Mouse (Mus musculus) heart, postnatal 0 days (tissue): ENCODE results near the gene Def6. TPM values are rescaled to one million over a fixed set of nuclear protein-coding genes. Genes with fewer than 3 reads are reported as not detected.
A peak's percentile ranks its signal among the peaks of the same experiment; 100 is the strongest.
"Not testable (repeated sequence)": the region's sequence is repeated elsewhere in the genome, so short reads cannot be mapped to it uniquely, and the experiment has no call there.

Experiments used
- ATAC-seq: fragments of 200-750 bp; cut with Nextera tagmentation; 2 replicates; pipeline ENCODE4 v1.8.0; 2017; ENCODE audit warnings: low read depth, moderate number of reproducible peaks, moderate library complexity; ENCODE audit not compliant: insufficient read depth
- DNase-seq: peaks from one replicate; pipeline ENCODE4 v3.0.0-alpha.2; 2016; ENCODE audit warnings: low spot score
- H3K27ac ChIP-seq: fragments of 300-500 bp; sonication (generic); 2 replicates; pipeline ENCODE4 v1.5.1; 2014; ENCODE audit warnings: low read depth, mild to moderate bottlenecking
- H3K27me3 ChIP-seq: fragments of 300-500 bp; sonication (generic); 2 replicates; pipeline ENCODE4 v1.6.1; 2014; ENCODE audit warnings: low read length, mixed read lengths; ENCODE audit not compliant: control insufficient read depth, insufficient read depth
- H3K36me3 ChIP-seq: fragments of 300-500 bp; sonication (generic); replicated peaks from 2 replicates; pipeline ENCODE4 v1.6.1; 2014; ENCODE audit warnings: low read length, mixed read lengths; ENCODE audit not compliant: control insufficient read depth, insufficient read depth
- H3K4me1 ChIP-seq: fragments of 300-500 bp; sonication (generic); 2 replicates; pipeline ENCODE4 v1.6.1; 2014; ENCODE audit warnings: antibody characterized with exemption; ENCODE audit not compliant: control insufficient read depth, insufficient read depth
- H3K4me2 ChIP-seq: fragments of 300-500 bp; sonication (generic); 2 replicates; pipeline ENCODE4 v1.6.1; 2014; ENCODE audit warnings: low read depth, mild to moderate bottlenecking, low read length, moderate library complexity
- H3K4me3 ChIP-seq: fragments of 300-500 bp; sonication (generic); 2 replicates; pipeline ENCODE4 v1.5.1; 2014; ENCODE audit warnings: low read depth, low read length
- H3K9ac ChIP-seq: fragments of 300-500 bp; sonication (generic); replicated peaks from 2 replicates; pipeline ENCODE4 v1.6.1; 2014; ENCODE audit warnings: low read depth, low read length, mixed read lengths
- H3K9me3 ChIP-seq: fragments of 300-500 bp; sonication (generic); replicated peaks from 2 replicates; pipeline ENCODE4 v1.6.1; 2016; ENCODE audit warnings: low read length; ENCODE audit not compliant: control insufficient read depth
- CTCF ChIP-seq: IDR thresholded peaks from 2 replicates; pipeline ENCODE4 v1.5.1; 2016; ENCODE audit warnings: antibody characterized with exemption, control low read depth, low read depth
- EP300 ChIP-seq: IDR thresholded peaks from 2 replicates; pipeline ENCODE4 v1.6.1; 2016; ENCODE audit warnings: antibody characterized with exemption, low read depth
- WGBS: fragments of 180-500 bp; shearing (Covaris S2); extraction: QIAGEN DNeasy Blood & Tissue Kit; methylation state at CpG from one replicate; pipeline ENCODE4 v1.1.7; 2014; 5-methylcytosine and 5-hydroxymethylcytosine counted together
- polyA plus RNA-seq: library from polyadenylated mRNA; unstranded; fragments of >200 nt; fragmentation: Nextera tagmentation; extraction: Ambion mirVana; gene quantifications from 2 replicates; pipeline ENCODE4 v1.2.1, GENCODE M21; 2015
- total RNA-seq: library from RNA; depleted of rRNA; stranded (reverse); fragments of >200 nt; gene quantifications from 2 replicates; pipeline ENCODE4 v1.2.3, GENCODE M21; 2014; ENCODE audit warnings: low replicate concordance

Gene Def6
- total and polyA plus RNA-seq, 2 experiments from 2014 or later: 2.8 to 3.5 TPM

- H3K4me1 ChIP-seq: 0 out of 2 replicates have a peak, but pooled peaks cover under 1% of the 10 kb centered on the region
- peak overlapping the region; percentile 3; the same call in 1 of the 2 replicates for H3K4me3 ChIP-seq
- no peak for DNase-seq
- H3K9me3 ChIP-seq: no peaks in the 10 kb centered on the region
- ATAC-seq: peak; percentile 44; the same call in 1 of the 2 replicates
- 20% methylated on average over 23 of the region's 23 CpGs for WGBS
- no peak for TF ChIP-seq CTCF
- TF ChIP-seq EP300: no peak
- peak overlapping the region; percentile 72 for H3K27ac ChIP-seq
- H3K9ac ChIP-seq: no peak overlapping the region
- no peaks in the 10 kb centered on the region for H3K36me3 ChIP-seq
- H3K4me2 ChIP-seq: peak overlapping the region; percentile 29; the same call in 1 of the 2 replicates
- 0 out of 2 replicates have a peak, but pooled peaks cover 3% of the 10 kb centered on the region for H3K27me3 ChIP-seq
Measured at GRCm38 (mm10) chr17:28217721-28218649, 10.4 kb downstream of the Def6 start.

GRCm38 (mm10) chr17:28222463-28222862, 14.9 kb downstream of the Def6 start:
- ATAC-seq, H3K36me3 ChIP-seq, H3K9me3 ChIP-seq, H3K4me2 ChIP-seq, DNase-seq, H3K4me3 ChIP-seq, H3K27ac ChIP-seq, H3K9ac ChIP-seq, H3K27me3 ChIP-seq: not testable (repeated sequence)
- H3K4me1 ChIP-seq: peaks cover 12% of the 10 kb centered on the region; the same call in 1 of the 2 replicates
- WGBS: 90% methylated on average over 10 of the region's 10 CpGs

GRCm38 (mm10) chr17:28223561-28224391, 16.2 kb downstream of the Def6 start:
- Histone ChIP-seq H3K36me3 (no peaks in the 10 kb centered on the region), H3K4me3 (peak overlapping the region; percentile 52), H3K4me2 (peak overlapping the region; percentile 85), H3K4me1 (peaks cover 12% of the 10 kb centered on the region; the same call in 1 of the 2 replicates), H3K27me3 (0 out of 2 replicates have a peak, but pooled peaks cover 6% of the 10 kb centered on the region), H3K9ac (peak overlapping the region; percentile 59; the same call in 1 of the 2 replicates), H3K9me3 (no peaks in the 10 kb centered on the region), H3K27ac (peak overlapping the region; percentile 67)
- DNase-seq: peak; percentile 80
- under 1% methylated on average over 46 of the region's 46 CpGs for WGBS
- TF ChIP-seq EP300 (no peak), CTCF (peak; percentile 16; the same call in 1 of the 2 replicates)
- ATAC-seq: peak; percentile 88

- 88% methylated on average over 10 of the region's 10 CpGs for WGBS
- Histone ChIP-seq H3K9me3 (no peaks in the 10 kb centered on the region), H3K9ac (no peak overlapping the region), H3K4me1 (peaks cover 12% of the 10 kb centered on the region; the same call in 1 of the 2 replicates), H3K27ac (no peak overlapping the region), H3K4me3 (no peak overlapping the region), H3K36me3 (no peaks in the 10 kb centered on the region), H3K4me2 (no peak overlapping the region), H3K27me3 (0 out of 2 replicates have a peak, but pooled peaks cover 6% of the 10 kb centered on the region)
- TF ChIP-seq CTCF (no peak), EP300 (no peak)
- ATAC-seq: no peak
- no peak for DNase-seq
Measured at GRCm38 (mm10) chr17:28224615-28225014, 17.0 kb downstream of the Def6 start.

GRCm38 (mm10) chr17:28226014-28226413, 18.4 kb downstream of the Def6 start:
- Histone ChIP-seq H3K27me3 (0 out of 2 replicates have a peak, but pooled peaks cover 6% of the 10 kb centered on the region), H3K9ac (no peak overlapping the region), H3K9me3 (no peaks in the 10 kb centered on the region), H3K27ac (no peak overlapping the region), H3K36me3 (no peaks in the 10 kb centered on the region), H3K4me1 (peaks cover 12% of the 10 kb centered on the region; the same call in 1 of the 2 replicates), H3K4me3 (peak overlapping the region; percentile 17), H3K4me2 (peak overlapping the region; percentile 52)
- ATAC-seq (peak; percentile 63), DNase-seq (peak; percentile 93)
- peak; percentile 99 for TF ChIP-seq CTCF
- no peak for TF ChIP-seq EP300
- WGBS: 4% methylated on average over 21 of the region's 21 CpGs
